Mouse (Mus musculus): ENCODE measurements around the gene Rnf141. TPM values are rescaled to one million over a fixed set of nuclear protein-coding genes. Genes with fewer than 3 reads are reported as not detected.
A peak's percentile ranks its signal among the peaks of the same experiment; 100 is the strongest.

Rnf141 gene
- polyA plus RNA-seq, 1 experiment from 2014 or later: 42.7 TPM

DNA sequence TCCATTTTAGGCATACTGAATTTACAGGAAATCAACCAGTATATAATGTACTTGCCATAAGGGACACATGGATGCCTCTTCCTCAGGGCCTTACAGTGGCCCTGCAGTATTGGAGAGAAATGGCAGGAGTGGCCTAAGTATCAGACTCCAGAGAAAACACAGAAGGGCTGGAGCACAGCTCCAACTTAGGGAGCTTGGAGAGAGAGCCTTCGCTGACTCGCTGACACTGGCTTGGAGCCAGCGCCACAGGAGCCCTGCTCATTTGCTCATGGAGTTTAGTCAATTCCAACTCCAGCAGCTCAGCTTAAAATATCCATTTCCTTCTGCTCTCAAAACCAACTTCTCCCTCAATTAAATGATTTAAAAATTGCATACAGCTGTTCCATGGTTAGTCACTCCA is 22.6 kb downstream of the Rnf141 start:
- 34% methylated on average over 3 of the region's 3 CpGs for WGBS

DNA sequence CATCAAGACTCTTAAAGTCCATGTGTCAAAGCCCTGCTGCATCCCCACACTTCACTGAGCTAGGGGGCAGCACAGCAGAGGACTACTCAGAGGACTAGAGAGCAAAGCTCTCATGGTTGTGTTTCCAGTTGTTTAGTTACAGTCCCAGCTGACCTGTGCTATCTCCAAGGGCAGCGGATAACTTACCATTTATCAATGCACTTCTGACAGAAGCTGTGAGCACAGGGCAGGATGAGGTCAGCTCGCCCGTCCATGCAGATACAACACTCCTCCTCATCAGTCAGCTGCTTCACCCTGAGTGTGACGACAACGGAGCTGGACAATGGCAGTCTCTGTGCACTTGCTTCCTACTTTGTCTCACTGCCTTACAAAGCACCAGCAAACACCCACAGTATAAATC is 23.2 kb downstream of the Rnf141 start:
- no peak overlapping the region for H3K4me2 ChIP-seq (ENCODE audit: low read depth, low read length)
- no peaks in the 10 kb centered on the region for H3K9me3 ChIP-seq (replicated peaks; ENCODE audit: control insufficient read depth, low read length)
- WGBS: 38% methylated on average over 5 of the region's 5 CpGs
- peaks cover 6% of the 10 kb centered on the region for H3K4me1 ChIP-seq (ENCODE audit: control insufficient read depth, insufficient read depth, low read length)
- H3K9ac ChIP-seq (ENCODE audit: low read length): no peak overlapping the region
- no peak overlapping the region for H3K4me3 ChIP-seq (replicated peaks; ENCODE audit: low read length)
- ATAC-seq (ENCODE audit: insufficient read depth, low FRiP score): peak; percentile 53; the same call in 1 of the 2 replicates
- peaks cover 6% of the 10 kb centered on the region; the same call in 1 of the 2 replicates for H3K36me3 ChIP-seq (ENCODE audit: control insufficient read depth, insufficient read depth, low read length)
- H3K27me3 ChIP-seq (ENCODE audit: control insufficient read depth, insufficient read depth, low read length): no peaks in the 10 kb centered on the region
- no peak overlapping the region for H3K27ac ChIP-seq (ENCODE audit: low read length)

More for the DNA sequence above, 22.6 kb downstream of the Rnf141 start:
- ATAC-seq (ENCODE audit: insufficient read depth, low FRiP score): no peak
- Histone ChIP-seq H3K9me3 (replicated peaks; ENCODE audit: control insufficient read depth, low read length) (no peaks in the 10 kb centered on the region), H3K27ac (ENCODE audit: low read length) (no peak overlapping the region), H3K4me2 (ENCODE audit: low read depth, low read length) (no peak overlapping the region), H3K36me3 (ENCODE audit: control insufficient read depth, insufficient read depth, low read length) (peaks cover 6% of the 10 kb centered on the region; the same call in 1 of the 2 replicates), H3K9ac (ENCODE audit: low read length) (no peak overlapping the region), H3K4me1 (ENCODE audit: control insufficient read depth, insufficient read depth, low read length) (peaks cover 6% of the 10 kb centered on the region), H3K27me3 (ENCODE audit: control insufficient read depth, insufficient read depth, low read length) (no peaks in the 10 kb centered on the region), H3K4me3 (replicated peaks; ENCODE audit: low read length) (no peak overlapping the region)

DNA sequence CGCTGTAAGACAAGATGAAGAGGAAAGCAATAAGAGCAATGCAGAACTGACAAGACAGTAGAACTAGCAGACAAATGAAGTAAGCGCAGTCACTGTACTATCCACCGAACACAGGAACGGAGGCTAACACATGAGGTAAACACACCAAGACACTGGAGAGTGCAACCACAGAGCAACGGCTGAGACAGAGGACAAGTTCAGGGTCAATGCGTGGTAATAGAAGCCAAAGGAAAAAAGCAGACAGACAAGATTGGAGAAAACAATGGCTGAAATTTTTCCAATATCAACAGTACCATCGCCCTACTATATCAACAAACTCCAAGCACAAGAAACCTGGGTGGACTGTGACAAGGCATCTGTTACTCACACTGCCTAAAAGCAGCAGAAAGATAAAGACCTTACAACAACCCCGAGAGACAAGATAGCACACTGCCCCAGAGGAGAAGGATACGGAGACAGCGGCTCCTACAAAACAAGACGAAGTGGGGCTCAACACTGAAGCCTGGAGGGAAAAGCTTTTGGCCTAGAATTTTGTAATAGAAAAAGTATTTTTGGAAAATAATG is 25.4 kb downstream of the Rnf141 start:
- no peaks in the 10 kb centered on the region for H3K9me3 ChIP-seq (replicated peaks; ENCODE audit: control insufficient read depth, low read length)
- no peak for ATAC-seq (ENCODE audit: insufficient read depth, low FRiP score)

DNA sequence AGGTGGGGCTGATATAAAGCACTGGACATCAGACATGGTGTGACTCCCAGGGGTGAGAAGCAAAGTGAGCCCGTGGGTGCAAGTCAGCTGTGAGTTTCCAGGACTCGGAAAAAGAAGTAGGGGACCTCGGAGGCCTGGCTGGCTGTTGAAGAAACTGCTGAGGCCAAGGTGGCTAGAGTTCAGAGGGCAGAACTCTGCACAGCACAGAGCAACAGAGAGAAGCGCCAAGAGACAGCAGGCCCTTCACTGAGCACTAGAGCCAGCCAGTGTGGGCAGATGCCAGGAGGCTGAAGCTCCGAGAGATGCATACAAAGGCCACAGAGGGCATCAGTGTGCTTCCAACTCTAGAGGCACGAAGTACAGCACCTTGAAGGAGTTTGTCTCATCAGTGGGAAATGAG is 26.1 kb downstream of the Rnf141 start:
- Histone ChIP-seq H3K27me3 (ENCODE audit: control insufficient read depth, insufficient read depth, low read length) (no peaks in the 10 kb centered on the region), H3K4me1 (ENCODE audit: control insufficient read depth, insufficient read depth, low read length) (peaks cover 6% of the 10 kb centered on the region), H3K36me3 (ENCODE audit: control insufficient read depth, insufficient read depth, low read length) (no peaks in the 10 kb centered on the region), H3K27ac (ENCODE audit: low read length) (no peak overlapping the region), H3K9ac (ENCODE audit: low read length) (no peak overlapping the region), H3K9me3 (replicated peaks; ENCODE audit: control insufficient read depth, low read length) (no peaks in the 10 kb centered on the region), H3K4me3 (replicated peaks; ENCODE audit: low read length) (no peak overlapping the region), H3K4me2 (ENCODE audit: low read depth, low read length) (no peak overlapping the region)
- 73% methylated on average over 6 of the region's 6 CpGs for WGBS
- no peak for ATAC-seq (ENCODE audit: insufficient read depth, low FRiP score)

More for the DNA sequence above, 25.4 kb downstream of the Rnf141 start:
- peaks cover 6% of the 10 kb centered on the region for H3K4me1 ChIP-seq (ENCODE audit: control insufficient read depth, insufficient read depth, low read length)
- H3K4me2 ChIP-seq (ENCODE audit: low read depth, low read length): no peak overlapping the region
- 58% methylated on average over 11 of the region's 11 CpGs for WGBS
- H3K9ac ChIP-seq (ENCODE audit: low read length): no peak overlapping the region
- no peaks in the 10 kb centered on the region for H3K27me3 ChIP-seq (ENCODE audit: control insufficient read depth, insufficient read depth, low read length)
- no peaks in the 10 kb centered on the region for H3K36me3 ChIP-seq (ENCODE audit: control insufficient read depth, insufficient read depth, low read length)
- H3K4me3 ChIP-seq (replicated peaks; ENCODE audit: low read length): no peak overlapping the region
- H3K27ac ChIP-seq (ENCODE audit: low read length): no peak overlapping the region

DNA sequence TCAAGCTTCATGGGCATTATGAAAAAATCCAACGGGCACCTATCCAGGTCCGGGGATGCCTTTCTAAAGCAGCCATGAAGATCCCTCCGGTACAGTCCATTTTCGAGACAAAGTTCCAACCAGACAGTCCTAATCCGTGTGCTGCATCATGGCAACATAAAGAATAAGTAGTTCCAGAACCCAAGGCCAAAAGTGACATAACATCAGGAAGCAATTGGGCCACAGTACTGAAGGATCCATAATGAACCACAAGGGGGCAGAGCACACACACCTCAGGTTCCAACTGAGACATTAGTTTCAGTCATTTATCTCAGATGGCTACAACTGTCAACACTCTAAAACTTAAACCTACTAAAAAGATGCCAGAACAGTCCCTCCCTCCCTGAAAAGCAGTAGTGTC is 28.2 kb downstream of the Rnf141 start:
- ATAC-seq (ENCODE audit: insufficient read depth, low FRiP score): no peak; the same call in 1 of the 2 replicates
- H3K4me1 ChIP-seq (ENCODE audit: control insufficient read depth, insufficient read depth, low read length): no peaks in the 10 kb centered on the region

DNA sequence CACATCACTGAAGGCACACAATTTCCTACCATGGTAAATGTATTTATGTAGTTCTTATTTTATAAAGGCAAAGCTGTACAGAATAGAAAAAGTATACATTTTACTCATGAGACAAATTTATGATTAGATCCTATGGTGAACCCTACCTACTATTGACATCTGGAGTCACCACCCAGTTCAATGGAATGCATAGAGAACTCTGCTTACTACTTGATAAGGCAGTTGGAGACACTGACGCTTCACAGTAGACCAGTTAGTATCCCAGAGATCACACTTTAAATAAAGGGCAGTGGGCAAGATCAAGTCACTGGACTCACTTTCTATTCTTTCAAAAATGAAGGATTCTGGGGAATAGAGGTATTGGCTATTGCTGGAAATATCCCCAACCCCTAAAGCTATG is 30.3 kb downstream of the Rnf141 start:
- Histone ChIP-seq H3K4me2 (ENCODE audit: low read depth, low read length) (no peak overlapping the region), H3K9ac (ENCODE audit: low read length) (no peak overlapping the region), H3K27me3 (ENCODE audit: control insufficient read depth, insufficient read depth, low read length) (no peaks in the 10 kb centered on the region), H3K9me3 (replicated peaks; ENCODE audit: control insufficient read depth, low read length) (no peaks in the 10 kb centered on the region), H3K4me1 (ENCODE audit: control insufficient read depth, insufficient read depth, low read length) (no peaks in the 10 kb centered on the region), H3K36me3 (ENCODE audit: control insufficient read depth, insufficient read depth, low read length) (0 out of 2 replicates have a peak, but pooled peaks cover 5% of the 10 kb centered on the region), H3K4me3 (replicated peaks; ENCODE audit: low read length) (no peak overlapping the region), H3K27ac (ENCODE audit: low read length) (no peak overlapping the region)
- ATAC-seq (ENCODE audit: insufficient read depth, low FRiP score): no peak
- WGBS: 80% methylated on average over 1 of the region's 1 CpGs

More for the DNA sequence above, 28.2 kb downstream of the Rnf141 start:
- whole genome bisulfite sequencing: 70% methylated on average over 5 of the region's 5 CpGs
- Histone ChIP-seq H3K9ac (ENCODE audit: low read length) (no peak overlapping the region), H3K27me3 (ENCODE audit: control insufficient read depth, insufficient read depth, low read length) (no peaks in the 10 kb centered on the region), H3K27ac (ENCODE audit: low read length) (no peak overlapping the region), H3K9me3 (replicated peaks; ENCODE audit: control insufficient read depth, low read length) (no peaks in the 10 kb centered on the region), H3K4me2 (ENCODE audit: low read depth, low read length) (no peak overlapping the region), H3K4me3 (replicated peaks; ENCODE audit: low read length) (no peak overlapping the region), H3K36me3 (ENCODE audit: control insufficient read depth, insufficient read depth, low read length) (0 out of 2 replicates have a peak, but pooled peaks cover 5% of the 10 kb centered on the region)

DNA sequence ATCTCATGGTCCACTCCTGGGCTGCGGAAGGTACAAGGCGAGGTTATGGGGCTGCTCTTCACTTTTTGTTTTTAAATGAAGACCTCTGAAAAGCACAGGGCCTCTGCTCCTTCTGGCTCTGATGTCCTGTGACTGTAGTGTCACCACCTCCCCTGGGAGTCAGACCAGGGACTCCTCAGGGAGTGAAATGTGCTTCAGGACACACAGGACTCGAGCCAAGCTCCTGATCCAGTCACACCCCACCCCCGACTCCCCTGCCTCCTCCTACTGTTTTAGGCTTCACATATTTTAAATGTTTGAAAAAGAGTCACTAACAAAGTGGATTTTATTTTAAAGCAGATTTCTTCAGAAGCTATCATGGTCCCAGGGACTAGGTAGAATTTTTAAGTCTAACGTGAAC is 32.7 kb downstream of the Rnf141 start:
- no peak overlapping the region for H3K4me3 ChIP-seq (replicated peaks; ENCODE audit: low read length)
- ATAC-seq (ENCODE audit: insufficient read depth, low FRiP score): no peak
- no peaks in the 10 kb centered on the region for H3K4me1 ChIP-seq (ENCODE audit: control insufficient read depth, insufficient read depth, low read length)
- no peak overlapping the region for H3K4me2 ChIP-seq (ENCODE audit: low read depth, low read length)
- no peak overlapping the region for H3K9ac ChIP-seq (ENCODE audit: low read length)
- no peaks in the 10 kb centered on the region for H3K27me3 ChIP-seq (ENCODE audit: control insufficient read depth, insufficient read depth, low read length)
- 77% methylated on average over 5 of the region's 5 CpGs for WGBS
- H3K9me3 ChIP-seq (replicated peaks; ENCODE audit: control insufficient read depth, low read length): no peaks in the 10 kb centered on the region
- no peak overlapping the region for H3K27ac ChIP-seq (ENCODE audit: low read length)
- H3K36me3 ChIP-seq (ENCODE audit: control insufficient read depth, insufficient read depth, low read length): 0 out of 2 replicates have a peak, but pooled peaks cover 5% of the 10 kb centered on the region

DNA sequence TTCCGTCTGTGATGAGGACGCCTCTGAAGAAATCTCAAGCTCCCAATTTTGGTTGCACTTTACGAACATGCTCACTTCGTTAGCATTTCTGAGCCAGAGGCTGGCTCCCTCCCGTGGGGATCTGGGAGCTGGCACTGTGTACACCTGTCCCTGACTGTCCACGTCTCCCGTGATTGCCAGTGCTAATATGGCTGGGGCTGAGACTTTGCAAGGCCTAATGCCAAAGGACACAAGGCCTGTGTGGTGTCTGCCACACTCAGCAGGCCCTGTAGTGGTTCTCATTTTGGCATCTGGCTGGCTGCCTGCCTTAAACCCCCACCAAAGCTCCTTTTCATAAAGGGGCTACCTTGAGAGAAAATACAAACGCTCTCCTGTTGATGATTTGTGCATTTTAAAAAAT is 33.3 kb downstream of the Rnf141 start:
- no peak for ATAC-seq (ENCODE audit: insufficient read depth, low FRiP score)
- no peak overlapping the region for H3K4me3 ChIP-seq (replicated peaks; ENCODE audit: low read length)
- no peak overlapping the region for H3K27ac ChIP-seq (ENCODE audit: low read length)
- no peaks in the 10 kb centered on the region for H3K9me3 ChIP-seq (replicated peaks; ENCODE audit: control insufficient read depth, low read length)
- H3K4me2 ChIP-seq (ENCODE audit: low read depth, low read length): no peak overlapping the region
- no peaks in the 10 kb centered on the region for H3K4me1 ChIP-seq (ENCODE audit: control insufficient read depth, insufficient read depth, low read length)
- WGBS: 89% methylated on average over 8 of the region's 8 CpGs
- H3K27me3 ChIP-seq (ENCODE audit: control insufficient read depth, insufficient read depth, low read length): no peaks in the 10 kb centered on the region
- H3K36me3 ChIP-seq (ENCODE audit: control insufficient read depth, insufficient read depth, low read length): 0 out of 2 replicates have a peak, but pooled peaks cover 5% of the 10 kb centered on the region
- H3K9ac ChIP-seq (ENCODE audit: low read length): no peak overlapping the region

DNA sequence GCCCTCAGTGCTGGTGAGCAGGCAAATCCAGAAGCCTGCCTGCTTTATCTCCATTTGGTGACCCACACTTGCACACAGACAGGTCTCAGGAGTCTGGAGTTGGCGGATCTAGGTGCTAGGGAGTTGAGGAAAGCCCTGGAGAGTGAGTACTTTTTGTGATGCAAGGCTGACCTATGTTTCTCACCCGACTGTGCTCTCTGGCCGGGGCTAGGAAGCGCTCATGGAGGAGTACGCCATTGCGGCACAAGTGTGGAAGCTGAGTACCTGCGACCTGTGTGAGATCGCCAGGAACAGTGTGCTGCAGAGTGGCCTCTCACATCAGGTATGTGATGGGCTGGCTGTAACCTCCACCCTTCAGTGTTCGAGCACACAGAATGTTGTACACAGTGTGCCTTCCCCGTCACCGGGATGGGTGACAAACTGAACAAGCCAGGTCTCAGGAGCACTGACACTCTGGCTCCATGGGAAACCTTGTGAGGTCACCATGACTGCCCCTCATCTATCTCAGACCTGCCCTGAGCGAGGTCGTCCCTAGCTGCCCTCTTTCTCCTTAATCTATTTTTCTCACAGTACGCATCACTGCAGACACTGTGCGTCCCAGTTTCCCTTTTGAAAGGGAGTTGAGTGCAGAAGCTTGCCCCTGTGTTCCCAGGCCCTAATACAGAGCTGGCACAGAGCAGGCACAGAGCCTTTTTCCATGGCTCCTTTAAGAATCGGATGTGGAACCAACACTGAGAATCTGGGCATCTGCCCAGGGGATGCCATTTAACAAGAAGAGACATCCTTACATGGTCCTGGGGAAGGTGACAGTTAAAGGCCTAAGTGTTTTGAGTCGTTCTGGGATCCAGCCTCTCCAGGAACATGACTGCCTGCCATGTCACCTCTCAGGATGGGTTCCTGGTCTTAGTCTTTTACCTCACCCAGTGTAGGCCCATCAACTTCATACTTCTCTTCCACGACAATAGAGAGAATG is 34.4 kb downstream of the Rnf141 start:
- H3K36me3 ChIP-seq (ENCODE audit: control insufficient read depth, insufficient read depth, low read length): 0 out of 2 replicates have a peak, but pooled peaks cover 5% of the 10 kb centered on the region
- WGBS: 82% methylated on average over 18 of the region's 18 CpGs
- no peak for ATAC-seq (ENCODE audit: insufficient read depth, low FRiP score)

More for the DNA sequence above, 34.4 kb downstream of the Rnf141 start:
- Histone ChIP-seq H3K27ac (ENCODE audit: low read length) (no peak overlapping the region; the same call in 1 of the 2 replicates), H3K4me3 (replicated peaks; ENCODE audit: low read length) (no peak overlapping the region), H3K4me2 (ENCODE audit: low read depth, low read length) (no peak overlapping the region), H3K27me3 (ENCODE audit: control insufficient read depth, insufficient read depth, low read length) (no peaks in the 10 kb centered on the region), H3K9me3 (replicated peaks; ENCODE audit: control insufficient read depth, low read length) (no peaks in the 10 kb centered on the region), H3K9ac (ENCODE audit: low read length) (no peak overlapping the region), H3K4me1 (ENCODE audit: control insufficient read depth, insufficient read depth, low read length) (no peaks in the 10 kb centered on the region)

All from stomach, embryonic 16.5 days (tissue).